8 mouse cellular contexts compared by ENCODE assay signal in genomic region chr4:132958741-132959678, GRCm38 (mm10). TPM values are rescaled to one million over a fixed set of nuclear protein-coding genes. Genes with fewer than 3 reads are reported as not detected.
DNase-seq lines count a peak whose midpoint lies in the region; ATAC-seq and TF ChIP-seq lines count a peak whose summit lies in the region.

No protein-coding gene starts in this region.

- H3K9ac ChIP-seq in kidney, postnatal 0 days (ENCODE audit: low read depth, low read length): 0 out of 2 replicates have a peak overlapping the region, but pooled peaks have one; percentile 18

- H3K4me2 ChIP-seq in kidney, postnatal 0 days (ENCODE audit: low read length): no peak overlapping the region

- no peak for TF ChIP-seq CTCF in kidney, postnatal 0 days (IDR thresholded peaks at IDR 0.05; ENCODE audit: low read depth)

- H3K4me3 ChIP-seq in kidney, postnatal 0 days (replicated peaks; ENCODE audit: low read depth, low read length): no peak overlapping the region
- peak overlapping the region; percentile 60 for H3K4me3 ChIP-seq in megakaryocyte, embryonic 14.5 days (replicated peaks)

- no peaks in the 10 kb centered on the region for H3K36me3 ChIP-seq in kidney, postnatal 0 days (ENCODE audit: insufficient read depth, low read length)
- H3K36me3 ChIP-seq in megakaryocyte, embryonic 14.5 days (replicated peaks; ENCODE audit: low read length): no peaks in the 10 kb centered on the region

- H3K27ac ChIP-seq in kidney, postnatal 0 days: peak overlapping the region; percentile 81

- 21% methylated on average over 10 of the region's 10 CpGs for WGBS in kidney, postnatal 0 days

- 0 out of 2 replicates have a peak, but pooled peaks have one; percentile 57 for ATAC-seq in kidney, postnatal 0 days (replicated peaks; ENCODE audit: low FRiP score, low read depth)
- ATAC-seq in CD4-positive, CD25-positive, alpha-beta regulatory T cell, adult 4 months: no peak

- peaks cover 9% of the 10 kb centered on the region; the same call in 1 of the 2 replicates for H3K4me1 ChIP-seq in kidney, postnatal 0 days (replicated peaks; ENCODE audit: insufficient read depth, low read length)
- peaks cover 67% of the 10 kb centered on the region for H3K4me1 ChIP-seq in megakaryocyte, embryonic 14.5 days

- peak; percentile 66 for DNase-seq in A20 (ENCODE audit: low read depth, low spot score)
- DNase-seq in ZHBTc4 (ENCODE audit: low read depth, low spot score): peak; percentile 96
- DNase-seq in heart, adult 18-20 months: peak; percentile 70 to 88
- DNase-seq in kidney, postnatal 0 days (ENCODE audit: low spot score): peak; percentile 71
- DNase-seq in testis, postnatal 14 days (ENCODE audit: low spot score): peak; percentile 66
- no peak for DNase-seq in right cerebral cortex, postnatal 36 days (ENCODE audit: low spot score in 2 of 2)

- no peaks in the 10 kb centered on the region for H3K9me3 ChIP-seq in kidney, postnatal 0 days (replicated peaks; ENCODE audit: low read length)
- H3K9me3 ChIP-seq in megakaryocyte, embryonic 14.5 days: no peaks in the 10 kb centered on the region

- no peaks in the 10 kb centered on the region for H3K27me3 ChIP-seq in kidney, postnatal 0 days (ENCODE audit: insufficient read depth, low read length)
- H3K27me3 ChIP-seq in megakaryocyte, embryonic 14.5 days (replicated peaks): peaks cover 10% of the 10 kb centered on the region

RNA-seq across cellular contexts. Expression of gene Fgr, which starts 14.9 kb away (rescaled TPM):
- under 1 TPM; 0.57 to 0.69 TPM for total RNA-seq in heart, adult 18-20 months (2021)
- polyA plus RNA-seq in kidney, postnatal 0 days (2015; fragmentation: Nextera tagmentation; extraction: Ambion mirVana): 0.47 and 0.51 TPM in 2 replicates
- 4.8 TPM in 1 of 2 replicates, not detected in the other for polyA plus RNA-seq in megakaryocyte, embryonic 14.5 days (2012; ENCODE audit: insufficient read depth, low replicate concordance)
- 1 to 10 TPM; 3.7 to 8.2 TPM for polyA plus RNA-seq in CD4-positive, CD25-positive, alpha-beta regulatory T cell, adult 4 months (2017; shearing (Covaris generic))

RNA-seq across cellular contexts. Expression of gene Fam76a, which starts 36.7 kb away (rescaled TPM):
- total RNA-seq in heart, adult 18-20 months (2021): 10 to 100 TPM; 29.0 to 37.7 TPM
- 44.8 and 47.1 TPM in 2 replicates for polyA plus RNA-seq in kidney, postnatal 0 days (2015; fragmentation: Nextera tagmentation; extraction: Ambion mirVana)
- 9.4 and 13.8 TPM in 2 replicates for polyA plus RNA-seq in megakaryocyte, embryonic 14.5 days (2012; ENCODE audit: insufficient read depth, low replicate concordance)
- polyA plus RNA-seq in CD4-positive, CD25-positive, alpha-beta regulatory T cell, adult 4 months (2017; shearing (Covaris generic)): 10 to 100 TPM; 16.5 to 21.1 TPM

RNA-seq across cellular contexts. Expression of gene Ahdc1, which starts 52.0 kb away (rescaled TPM):
- 10 to 100 TPM; 36.3 to 38.5 TPM for total RNA-seq in heart, adult 18-20 months (2021)
- polyA plus RNA-seq in kidney, postnatal 0 days (2015; fragmentation: Nextera tagmentation; extraction: Ambion mirVana): 6.4 and 6.7 TPM in 2 replicates
- 42.4 and 114 TPM in 2 replicates for polyA plus RNA-seq in megakaryocyte, embryonic 14.5 days (2012; ENCODE audit: insufficient read depth, low replicate concordance)
- 1 to 10 TPM; 2.6 to 3.7 TPM for polyA plus RNA-seq in CD4-positive, CD25-positive, alpha-beta regulatory T cell, adult 4 months (2017; shearing (Covaris generic))

Comparison
In these comparisons a context has a peak if more than half of its experiments do, and no peak if none do; other contexts are left out.
1. DNase-seq: peak in A20 (single experiment), ZHBTc4 (single experiment), heart, adult 18-20 months (2 of 2), kidney, postnatal 0 days (single experiment) and testis, postnatal 14 days (single experiment); none in right cerebral cortex, postnatal 36 days (0 of 2).